Mouse (Mus musculus): ENCODE measurements around the gene Tcf12. TPM values are rescaled to one million over a fixed set of nuclear protein-coding genes. Genes with fewer than 3 reads are reported as not detected.

Gene Tcf12
- polyA plus RNA-seq, 1 experiment from 2014 or later, result 230 TPM

DNA sequence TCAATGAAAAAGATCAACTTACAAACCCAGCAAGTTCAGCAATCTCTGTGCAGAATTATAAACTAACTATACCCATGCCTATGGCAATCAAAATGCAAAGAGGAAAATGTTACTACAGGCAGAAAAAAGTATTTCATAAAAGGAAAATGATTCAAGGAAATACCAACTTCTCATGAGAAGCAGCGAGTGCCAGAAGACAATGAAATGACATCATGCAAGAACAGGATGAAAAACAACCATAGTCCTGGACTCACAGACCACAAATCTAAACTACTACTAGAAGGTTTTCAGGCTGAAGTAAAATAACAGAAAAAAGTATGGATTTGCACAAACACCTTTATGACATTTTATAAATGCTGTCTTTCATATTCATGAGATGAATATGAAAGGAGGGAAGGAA, 82.1 kb downstream of the Tcf12 start:
- no peaks in the 10 kb centered on the region for H3K27me3 ChIP-seq (ENCODE audit: control insufficient read depth, insufficient read depth, low read length)
- no peak overlapping the region for H3K4me3 ChIP-seq (ENCODE audit: low read depth, low read length)
- no peak overlapping the region for H3K9ac ChIP-seq (replicated peaks; ENCODE audit: low read length)
- H3K9me3 ChIP-seq (replicated peaks; ENCODE audit: control insufficient read depth, low read length), result no peaks in the 10 kb centered on the region
- no peaks in the 10 kb centered on the region for H3K36me3 ChIP-seq (replicated peaks; ENCODE audit: control insufficient read depth, insufficient read depth, low read depth, low read length)
- ATAC-seq (replicated peaks; ENCODE audit: insufficient number of reproducible peaks, low FRiP score, low TSS enrichment, low read depth) (no peak), DNase-seq (ENCODE audit: low spot score) (no peak)
- WGBS, result 88% methylated on average over 1 of the region's 1 CpGs
- H3K27ac ChIP-seq (replicated peaks; ENCODE audit: low read depth, low read length), result no peak overlapping the region
- H3K4me1 ChIP-seq (ENCODE audit: control insufficient read depth, insufficient read depth, low read length), result no peaks in the 10 kb centered on the region
- H3K4me2 ChIP-seq (ENCODE audit: low read depth, low read length), result no peak overlapping the region

DNA sequence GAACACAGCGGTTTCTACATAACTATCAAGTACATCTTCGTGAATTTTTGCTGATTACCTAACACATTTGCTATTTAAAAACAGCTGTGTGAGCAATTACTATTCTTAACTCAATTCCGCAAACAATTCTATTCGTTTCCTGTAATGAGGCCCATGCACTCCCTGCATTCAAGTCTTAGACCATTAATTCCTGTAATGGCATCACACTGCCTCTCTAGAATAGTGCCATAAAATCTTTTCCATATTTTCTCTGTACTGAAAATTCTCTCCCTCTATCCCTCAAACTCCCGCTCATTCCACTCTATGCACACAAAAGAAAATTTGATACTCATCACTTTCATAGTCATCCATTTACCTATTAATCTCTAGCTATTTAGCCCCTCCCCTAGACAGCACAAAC, 88.4 kb downstream of the Tcf12 start:
- WGBS, result 84% methylated on average over 5 of the region's 5 CpGs
- ATAC-seq (replicated peaks; ENCODE audit: insufficient number of reproducible peaks, low FRiP score, low TSS enrichment, low read depth), result no peak

DNA sequence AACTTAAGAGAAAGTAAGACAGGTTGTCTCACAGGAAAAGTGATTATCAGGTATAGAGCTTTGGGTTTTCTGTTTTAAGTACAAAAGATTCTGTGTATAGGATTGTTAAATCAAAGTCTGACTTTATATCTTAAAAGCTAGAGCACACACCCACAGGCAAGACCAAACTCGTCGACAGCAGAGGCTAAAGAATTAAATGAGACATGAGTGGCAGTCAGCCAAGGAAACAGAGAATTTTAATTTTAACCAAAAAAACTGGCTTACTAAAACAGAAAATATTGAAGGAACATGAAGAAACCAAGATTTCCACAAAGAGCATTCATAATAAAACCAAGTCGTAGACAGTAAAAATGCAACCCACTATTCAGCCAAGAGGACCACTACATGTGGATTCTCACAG, 90.2 kb downstream of the Tcf12 start:
- H3K9me3 ChIP-seq (replicated peaks; ENCODE audit: control insufficient read depth, low read length), result no peaks in the 10 kb centered on the region
- WGBS, result 81% methylated on average over 3 of the region's 3 CpGs
- no peak overlapping the region for H3K9ac ChIP-seq (replicated peaks; ENCODE audit: low read length)
- ATAC-seq (replicated peaks; ENCODE audit: insufficient number of reproducible peaks, low FRiP score, low TSS enrichment, low read depth), result no peak
- DNase-seq (ENCODE audit: low spot score), result no peak
- no peaks in the 10 kb centered on the region for H3K36me3 ChIP-seq (replicated peaks; ENCODE audit: control insufficient read depth, insufficient read depth, low read depth, low read length)
- no peak overlapping the region for H3K4me3 ChIP-seq (ENCODE audit: low read depth, low read length)
- H3K27ac ChIP-seq (replicated peaks; ENCODE audit: low read depth, low read length), result no peak overlapping the region
- H3K27me3 ChIP-seq (ENCODE audit: control insufficient read depth, insufficient read depth, low read length), result no peaks in the 10 kb centered on the region
- H3K4me1 ChIP-seq (ENCODE audit: control insufficient read depth, insufficient read depth, low read length), result no peaks in the 10 kb centered on the region
- no peak overlapping the region for H3K4me2 ChIP-seq (ENCODE audit: low read depth, low read length)

More for the DNA sequence above, 88.4 kb downstream of the Tcf12 start:
- H3K27me3 ChIP-seq (ENCODE audit: control insufficient read depth, insufficient read depth, low read length), result no peaks in the 10 kb centered on the region
- no peak overlapping the region for H3K27ac ChIP-seq (replicated peaks; ENCODE audit: low read depth, low read length)
- no peaks in the 10 kb centered on the region for H3K9me3 ChIP-seq (replicated peaks; ENCODE audit: control insufficient read depth, low read length)
- H3K4me2 ChIP-seq (ENCODE audit: low read depth, low read length), result no peak overlapping the region
- H3K4me1 ChIP-seq (ENCODE audit: control insufficient read depth, insufficient read depth, low read length), result no peaks in the 10 kb centered on the region
- no peak overlapping the region for H3K9ac ChIP-seq (replicated peaks; ENCODE audit: low read length)
- H3K4me3 ChIP-seq (ENCODE audit: low read depth, low read length), result no peak overlapping the region
- no peak for DNase-seq (ENCODE audit: low spot score)
- no peaks in the 10 kb centered on the region for H3K36me3 ChIP-seq (replicated peaks; ENCODE audit: control insufficient read depth, insufficient read depth, low read depth, low read length)

DNA sequence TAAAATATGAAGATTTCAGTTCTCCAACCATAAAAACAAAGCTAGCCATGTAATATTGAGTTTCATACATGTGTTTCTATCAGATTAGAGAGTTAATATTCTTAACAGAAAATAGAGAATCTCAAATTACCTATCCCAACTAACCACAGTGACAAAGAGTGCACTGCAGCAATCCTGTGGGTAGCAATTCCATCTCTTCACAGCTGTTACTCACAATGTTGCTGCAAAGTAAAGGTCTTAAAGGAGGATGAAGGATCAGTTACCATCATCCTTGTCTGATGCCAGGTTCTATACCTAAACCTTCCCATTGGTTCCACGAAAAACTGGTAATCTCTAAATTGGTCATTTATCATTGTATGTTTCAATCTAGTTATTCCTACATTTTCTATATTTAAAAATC, 95.7 kb downstream of the Tcf12 start:
- H3K36me3 ChIP-seq (replicated peaks; ENCODE audit: control insufficient read depth, insufficient read depth, low read depth, low read length), result no peaks in the 10 kb centered on the region
- WGBS, result 94% methylated on average over 1 of the region's 1 CpGs
- no peak for ATAC-seq (replicated peaks; ENCODE audit: insufficient number of reproducible peaks, low FRiP score, low TSS enrichment, low read depth)
- no peak overlapping the region for H3K4me2 ChIP-seq (ENCODE audit: low read depth, low read length)
- H3K27ac ChIP-seq (replicated peaks; ENCODE audit: low read depth, low read length), result no peak overlapping the region
- H3K4me1 ChIP-seq (ENCODE audit: control insufficient read depth, insufficient read depth, low read length), result no peaks in the 10 kb centered on the region
- no peak overlapping the region for H3K9ac ChIP-seq (replicated peaks; ENCODE audit: low read length)
- H3K9me3 ChIP-seq (replicated peaks; ENCODE audit: control insufficient read depth, low read length), result no peaks in the 10 kb centered on the region
- no peaks in the 10 kb centered on the region for H3K27me3 ChIP-seq (ENCODE audit: control insufficient read depth, insufficient read depth, low read length)
- no peak overlapping the region for H3K4me3 ChIP-seq (ENCODE audit: low read depth, low read length)
- DNase-seq (ENCODE audit: low spot score), result no peak

DNA sequence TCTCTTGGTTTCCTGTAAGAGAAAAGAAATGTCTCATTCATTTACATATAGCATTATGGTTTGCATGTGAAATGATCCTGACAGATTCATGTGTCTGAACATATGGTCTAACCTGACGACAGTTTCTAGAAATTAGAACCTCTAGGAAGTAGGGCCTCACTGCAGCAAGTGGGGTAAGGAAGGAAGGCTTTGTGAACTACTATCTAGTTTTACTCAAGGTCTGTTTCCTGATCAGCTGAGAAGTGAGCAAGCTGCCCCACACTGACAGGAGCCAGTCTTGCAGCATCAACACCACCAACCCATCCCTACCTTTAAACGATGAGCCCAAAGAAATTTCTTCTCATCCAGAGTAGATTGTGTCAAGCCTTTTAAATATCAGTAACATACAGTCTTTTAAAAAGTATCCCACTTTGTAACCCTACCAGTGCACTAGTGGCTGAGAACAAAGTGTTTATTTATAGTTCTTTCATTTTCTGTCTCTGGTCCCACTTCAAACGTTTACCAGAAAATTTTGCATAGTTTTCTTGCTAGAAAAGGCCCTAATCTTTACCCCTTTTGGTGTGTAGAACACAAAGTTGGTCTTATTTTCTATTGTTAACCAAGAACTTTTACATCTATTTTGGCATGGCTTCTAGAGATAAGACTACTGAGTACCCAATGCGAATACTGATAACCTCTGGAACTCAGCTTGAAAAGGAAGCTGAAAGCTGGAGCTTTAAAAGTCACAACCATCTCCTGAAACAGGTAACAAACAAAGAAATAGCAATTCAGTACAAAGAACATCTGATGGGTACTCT, 96.9 kb downstream of the Tcf12 start:
- Histone ChIP-seq H3K27ac (replicated peaks; ENCODE audit: low read depth, low read length) (no peak overlapping the region), H3K4me2 (ENCODE audit: low read depth, low read length) (no peak overlapping the region), H3K4me3 (ENCODE audit: low read depth, low read length) (no peak overlapping the region), H3K36me3 (replicated peaks; ENCODE audit: control insufficient read depth, insufficient read depth, low read depth, low read length) (no peaks in the 10 kb centered on the region), H3K9ac (replicated peaks; ENCODE audit: low read length) (no peak overlapping the region), H3K27me3 (ENCODE audit: control insufficient read depth, insufficient read depth, low read length) (no peaks in the 10 kb centered on the region), H3K9me3 (replicated peaks; ENCODE audit: control insufficient read depth, low read length) (no peaks in the 10 kb centered on the region), H3K4me1 (ENCODE audit: control insufficient read depth, insufficient read depth, low read length) (no peaks in the 10 kb centered on the region)
- 82% methylated on average over 4 of the region's 4 CpGs for WGBS
- ATAC-seq (replicated peaks; ENCODE audit: insufficient number of reproducible peaks, low FRiP score, low TSS enrichment, low read depth) (no peak), DNase-seq (ENCODE audit: low spot score) (no peak)

DNA sequence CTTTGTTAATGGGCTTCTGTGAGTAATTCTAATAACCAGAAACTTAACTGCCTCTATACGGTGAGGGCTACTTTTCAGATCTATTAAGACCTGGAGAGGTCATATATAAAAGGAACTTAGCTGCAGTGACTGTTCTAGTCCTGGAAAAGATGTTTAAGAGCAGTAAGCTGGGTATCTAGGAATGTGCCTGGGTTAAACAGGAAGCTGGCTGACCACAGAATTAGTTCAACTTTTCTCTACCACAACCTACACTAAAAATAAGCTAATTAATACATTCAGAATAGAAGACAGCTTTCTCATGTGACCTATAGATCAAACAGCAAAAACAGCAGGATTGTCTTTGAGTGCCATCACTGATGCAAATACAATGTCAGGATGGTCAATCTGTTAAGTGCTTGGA, 98.1 kb downstream of the Tcf12 start:
- Histone ChIP-seq H3K27ac (replicated peaks; ENCODE audit: low read depth, low read length) (no peak overlapping the region), H3K9ac (replicated peaks; ENCODE audit: low read length) (no peak overlapping the region), H3K4me3 (ENCODE audit: low read depth, low read length) (no peak overlapping the region), H3K9me3 (replicated peaks; ENCODE audit: control insufficient read depth, low read length) (no peaks in the 10 kb centered on the region), H3K4me1 (ENCODE audit: control insufficient read depth, insufficient read depth, low read length) (no peaks in the 10 kb centered on the region), H3K4me2 (ENCODE audit: low read depth, low read length) (no peak overlapping the region), H3K36me3 (replicated peaks; ENCODE audit: control insufficient read depth, insufficient read depth, low read depth, low read length) (no peaks in the 10 kb centered on the region), H3K27me3 (ENCODE audit: control insufficient read depth, insufficient read depth, low read length) (no peaks in the 10 kb centered on the region)
- no peak for DNase-seq (ENCODE audit: low spot score)
- no peak for ATAC-seq (replicated peaks; ENCODE audit: insufficient number of reproducible peaks, low FRiP score, low TSS enrichment, low read depth)
- 88% methylated on average over 1 of the region's 1 CpGs for WGBS

DNA sequence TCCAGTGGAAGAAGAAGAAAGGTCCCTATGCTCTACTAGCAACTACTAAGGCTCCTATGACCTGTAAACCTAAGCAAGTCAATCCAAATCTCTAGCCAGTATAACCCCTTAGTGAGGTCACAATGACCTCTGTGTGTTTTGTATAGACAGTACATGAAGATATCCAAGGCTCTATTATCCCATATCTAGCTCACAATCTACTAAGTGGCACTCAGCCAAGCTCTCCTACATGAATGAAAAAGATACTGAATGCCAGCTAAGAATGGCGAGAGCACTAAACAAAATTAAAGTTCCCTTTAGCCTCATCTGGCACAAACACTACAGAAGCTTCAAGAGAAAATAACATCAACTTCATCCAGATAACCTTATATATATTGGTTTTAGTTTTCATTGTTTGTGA, 103.0 kb downstream of the Tcf12 start:
- no peak for DNase-seq (ENCODE audit: low spot score)
- Histone ChIP-seq H3K9me3 (replicated peaks; ENCODE audit: control insufficient read depth, low read length) (no peaks in the 10 kb centered on the region), H3K4me2 (ENCODE audit: low read depth, low read length) (no peak overlapping the region), H3K27me3 (ENCODE audit: control insufficient read depth, insufficient read depth, low read length) (no peaks in the 10 kb centered on the region), H3K9ac (replicated peaks; ENCODE audit: low read length) (no peak overlapping the region), H3K4me1 (ENCODE audit: control insufficient read depth, insufficient read depth, low read length) (no peaks in the 10 kb centered on the region), H3K36me3 (replicated peaks; ENCODE audit: control insufficient read depth, insufficient read depth, low read depth, low read length) (no peaks in the 10 kb centered on the region), H3K27ac (replicated peaks; ENCODE audit: low read depth, low read length) (no peak overlapping the region), H3K4me3 (ENCODE audit: low read depth, low read length) (no peak overlapping the region)
- no peak for ATAC-seq (replicated peaks; ENCODE audit: insufficient number of reproducible peaks, low FRiP score, low TSS enrichment, low read depth)
- 89% methylated on average over 1 of the region's 1 CpGs for WGBS

DNA sequence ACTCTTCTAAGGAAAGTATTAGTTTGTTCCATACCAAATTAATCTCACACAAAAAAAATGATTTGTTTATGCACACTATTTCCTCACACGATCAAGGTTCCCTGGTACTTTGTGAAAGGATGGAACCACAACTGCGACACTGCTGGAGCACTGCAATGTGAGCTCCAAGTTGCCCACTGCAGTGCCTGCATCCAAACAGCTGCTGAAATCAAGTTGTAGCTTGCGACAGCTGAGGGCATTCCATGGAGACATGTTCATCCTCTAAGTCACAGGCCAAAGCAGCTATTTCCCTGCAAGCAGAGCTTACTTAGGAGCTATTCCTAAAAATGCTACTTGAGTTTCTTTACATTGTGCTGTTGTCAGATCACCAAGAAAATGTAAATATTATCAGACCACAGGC, 120.5 kb downstream of the Tcf12 start:
- H3K4me2 ChIP-seq (ENCODE audit: low read depth, low read length), result no peak overlapping the region
- DNase-seq (ENCODE audit: low spot score) (no peak), ATAC-seq (replicated peaks; ENCODE audit: insufficient number of reproducible peaks, low FRiP score, low TSS enrichment, low read depth) (no peak)
- H3K27ac ChIP-seq (replicated peaks; ENCODE audit: low read depth, low read length), result no peak overlapping the region
- H3K4me1 ChIP-seq (ENCODE audit: control insufficient read depth, insufficient read depth, low read length), result no peaks in the 10 kb centered on the region
- no peaks in the 10 kb centered on the region for H3K9me3 ChIP-seq (replicated peaks; ENCODE audit: control insufficient read depth, low read length)
- no peaks in the 10 kb centered on the region for H3K36me3 ChIP-seq (replicated peaks; ENCODE audit: control insufficient read depth, insufficient read depth, low read depth, low read length)
- H3K27me3 ChIP-seq (ENCODE audit: control insufficient read depth, insufficient read depth, low read length), result no peaks in the 10 kb centered on the region
- no peak overlapping the region for H3K4me3 ChIP-seq (ENCODE audit: low read depth, low read length)
- H3K9ac ChIP-seq (replicated peaks; ENCODE audit: low read length), result no peak overlapping the region
- WGBS, result 92% methylated on average over 3 of the region's 3 CpGs
